Mouse (Mus musculus): Measurements from ENCODE around the gene Cog6. TPM values are rescaled to one million over a fixed set of nuclear protein-coding genes. Genes with fewer than 3 reads are reported as not detected.
"Not testable (repeated sequence)": the region's sequence is repeated elsewhere in the genome, so short reads cannot be mapped to it uniquely, and the experiment has no call there.

Gene Cog6
- polyA plus RNA-seq, 1 experiment = 0.89 TPM

GRCm38 (mm10) chr3:52999996-53000395 is 17.0 kb downstream of the Cog6 start:
- Histone ChIP-seq H3K4me1 (ENCODE audit: control insufficient read depth) (no peaks in the 10 kb centered on the region), H3K36me3 (ENCODE audit: control insufficient read depth) (peaks cover 47% of the 10 kb centered on the region)
- TF ChIP-seq GATA1 (IDR thresholded peaks at IDR 0.05; ENCODE audit: low read length) (no peak), TAL1 (IDR thresholded peaks at IDR 0.05; ENCODE audit: low read length) (no peak)

DNA sequence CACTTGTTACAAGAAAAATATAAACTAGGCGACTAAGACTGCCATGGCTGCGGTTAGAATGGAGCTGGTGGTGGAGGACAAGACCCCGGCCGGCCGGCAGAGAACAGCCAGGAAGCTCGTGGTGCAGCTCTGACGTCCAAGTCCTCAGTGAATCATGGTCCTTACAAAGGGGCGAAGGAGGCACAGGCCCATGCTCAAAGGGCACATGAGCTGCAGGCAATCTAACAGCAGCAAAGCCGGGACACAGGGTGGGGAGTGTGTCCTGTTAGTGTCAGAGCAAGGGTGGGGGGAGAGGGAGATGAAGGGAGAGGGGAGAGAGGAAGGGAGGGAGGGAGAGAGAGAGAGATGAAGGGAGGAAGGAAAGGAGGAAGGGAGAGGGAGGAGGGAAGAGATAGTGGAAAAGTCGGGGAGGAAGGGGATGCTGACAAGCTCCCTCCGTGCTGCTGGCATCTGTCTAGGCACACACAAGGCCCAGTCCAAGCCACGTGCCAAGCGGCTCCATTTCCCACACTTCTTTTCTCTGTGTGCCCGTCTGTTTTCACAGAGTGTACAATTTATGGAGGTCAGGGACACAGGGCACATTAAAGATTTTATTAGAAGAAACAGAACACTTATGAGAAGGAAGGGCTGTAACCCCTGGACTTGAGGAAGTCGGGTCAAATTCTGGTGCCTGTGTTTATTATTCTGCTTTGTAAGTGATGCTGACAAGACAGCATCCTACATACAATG is 17.9 kb downstream of the Cog6 start:
- peaks cover 42% of the 10 kb centered on the region for H3K36me3 ChIP-seq (ENCODE audit: control insufficient read depth)
- TF ChIP-seq TAL1 (IDR thresholded peaks at IDR 0.05; ENCODE audit: low read length) (no peak), GATA1 (IDR thresholded peaks at IDR 0.05; ENCODE audit: low read length) (no peak)
- H3K4me1 ChIP-seq (ENCODE audit: control insufficient read depth) = no peaks in the 10 kb centered on the region
- no peaks in the 10 kb centered on the region for H3K27me3 ChIP-seq (ENCODE audit: control insufficient read depth)
- no peaks in the 10 kb centered on the region for H3K9me3 ChIP-seq (ENCODE audit: control insufficient read depth, low read length)
- H3K4me3 ChIP-seq (replicated peaks) = no peak overlapping the region

More at GRCm38 (mm10) chr3:52999996-53000395, 17.0 kb downstream of the Cog6 start:
- no peaks in the 10 kb centered on the region for H3K27me3 ChIP-seq (ENCODE audit: control insufficient read depth)
- no peak overlapping the region for H3K4me3 ChIP-seq (replicated peaks)
- H3K9me3 ChIP-seq (ENCODE audit: control insufficient read depth, low read length) = no peaks in the 10 kb centered on the region

- TF ChIP-seq TAL1 (IDR thresholded peaks at IDR 0.05; ENCODE audit: low read length) (no peak), GATA1 (IDR thresholded peaks at IDR 0.05; ENCODE audit: low read length) (no peak)
- H3K27me3 ChIP-seq (ENCODE audit: control insufficient read depth) = no peaks in the 10 kb centered on the region
- H3K4me1 ChIP-seq (ENCODE audit: control insufficient read depth) = no peaks in the 10 kb centered on the region
- peaks cover 49% of the 10 kb centered on the region for H3K36me3 ChIP-seq (ENCODE audit: control insufficient read depth)
- no peaks in the 10 kb centered on the region for H3K9me3 ChIP-seq (ENCODE audit: control insufficient read depth, low read length)
- no peak overlapping the region for H3K4me3 ChIP-seq (replicated peaks)
Measured at GRCm38 (mm10) chr3:52997381-52997780, 19.7 kb downstream of the Cog6 start.

DNA sequence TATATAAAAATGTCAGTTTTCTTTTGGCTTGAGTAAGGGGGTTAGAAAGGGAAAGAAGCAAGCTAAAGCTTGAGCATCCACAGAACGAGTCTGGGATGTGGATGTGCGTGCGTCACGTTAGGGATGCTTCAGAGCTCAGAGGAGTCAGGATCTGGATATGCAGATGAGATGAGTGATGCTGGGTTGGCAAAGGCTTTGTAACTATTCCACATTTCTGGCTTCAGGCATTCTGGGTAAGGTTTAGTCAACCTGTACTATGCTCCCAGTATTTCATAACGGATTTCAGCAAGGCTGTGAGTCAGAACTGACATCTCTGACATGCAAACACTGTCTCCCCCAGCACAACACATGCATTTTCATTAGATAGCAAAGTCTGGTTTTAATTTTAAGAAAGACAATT is 20.4 kb downstream of the Cog6 start:
- Histone ChIP-seq H3K9me3 (ENCODE audit: control insufficient read depth, low read length) (no peaks in the 10 kb centered on the region), H3K4me1 (ENCODE audit: control insufficient read depth) (no peaks in the 10 kb centered on the region), H3K4me3 (replicated peaks) (no peak overlapping the region), H3K27me3 (ENCODE audit: control insufficient read depth) (no peaks in the 10 kb centered on the region), H3K36me3 (ENCODE audit: control insufficient read depth) (peaks cover 46% of the 10 kb centered on the region)
- TF ChIP-seq GATA1 (IDR thresholded peaks at IDR 0.05; ENCODE audit: low read length) = no peak
- TF ChIP-seq TAL1 (IDR thresholded peaks at IDR 0.05; ENCODE audit: low read length) = no peak

- Histone ChIP-seq H3K4me3 (replicated peaks) (no peak overlapping the region), H3K27me3 (ENCODE audit: control insufficient read depth) (no peaks in the 10 kb centered on the region), H3K36me3 (ENCODE audit: control insufficient read depth) (peaks cover 47% of the 10 kb centered on the region), H3K9me3 (ENCODE audit: control insufficient read depth, low read length) (no peaks in the 10 kb centered on the region), H3K4me1 (ENCODE audit: control insufficient read depth) (no peaks in the 10 kb centered on the region)
- TF ChIP-seq TAL1 (IDR thresholded peaks at IDR 0.05; ENCODE audit: low read length) = no peak
- TF ChIP-seq GATA1 (IDR thresholded peaks at IDR 0.05; ENCODE audit: low read length) = no peak
Measured at GRCm38 (mm10) chr3:52994666-52995065, 22.4 kb downstream of the Cog6 start.

DNA sequence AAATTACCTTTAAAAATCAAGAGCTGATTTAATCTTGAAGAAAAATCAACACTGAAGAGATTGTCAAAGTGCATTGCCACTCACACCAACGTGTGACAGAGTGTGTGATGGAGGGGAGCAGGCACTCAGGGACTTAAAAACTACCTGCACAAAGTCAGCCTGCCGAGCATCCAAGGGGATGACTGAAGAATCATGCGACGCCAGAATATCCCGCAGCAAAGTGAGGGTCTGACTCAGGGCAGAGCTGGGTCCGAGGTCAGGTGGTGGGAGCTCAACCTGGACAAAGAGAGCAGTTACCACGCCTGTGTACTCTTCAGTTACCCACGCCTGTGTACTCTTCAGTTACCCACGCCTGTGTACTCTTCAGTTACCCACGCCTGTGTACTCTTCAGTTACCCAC is 23.7 kb downstream of the Cog6 start:
- Histone ChIP-seq H3K36me3 (ENCODE audit: control insufficient read depth) (peaks cover 50% of the 10 kb centered on the region), H3K4me1 (ENCODE audit: control insufficient read depth) (no peaks in the 10 kb centered on the region)
- TF ChIP-seq TAL1 (IDR thresholded peaks at IDR 0.05; ENCODE audit: low read length) = no peak
- no peak for TF ChIP-seq GATA1 (IDR thresholded peaks at IDR 0.05; ENCODE audit: low read length)

DNA sequence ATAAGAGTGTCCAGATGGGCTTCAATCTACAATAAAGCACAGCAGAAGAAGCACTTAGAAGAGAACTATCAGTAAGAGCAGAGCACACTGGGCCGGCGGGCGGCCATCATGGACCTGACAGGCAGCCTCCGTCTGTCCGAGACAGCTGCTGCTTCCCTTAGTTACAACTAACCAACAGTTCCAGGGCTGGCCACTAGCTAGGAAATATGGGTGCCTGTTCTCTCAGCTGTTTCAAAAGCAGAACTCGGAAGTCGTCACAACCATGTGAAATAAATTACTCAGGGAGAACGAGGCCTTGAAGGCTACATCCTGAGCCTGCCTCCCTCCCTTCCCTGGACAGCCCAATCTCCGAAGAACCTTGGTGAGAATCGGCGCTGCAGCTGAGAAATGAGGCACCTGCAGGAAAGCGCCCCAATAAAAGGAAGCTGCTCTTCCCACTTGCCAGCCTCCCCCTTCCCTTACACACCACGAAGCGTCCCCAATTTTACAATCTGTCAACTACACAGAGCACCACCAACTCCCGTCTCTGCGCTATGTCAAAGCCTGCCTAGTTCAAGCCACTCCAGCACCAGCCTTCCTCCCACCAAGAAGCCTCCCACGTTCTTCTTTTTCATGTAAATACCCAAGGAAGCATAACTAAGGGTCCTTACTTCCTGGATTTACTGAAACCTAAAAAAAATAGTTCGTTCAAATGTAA is 26.8 kb downstream of the Cog6 start:
- Histone ChIP-seq H3K4me3 (replicated peaks) (no peak overlapping the region), H3K27me3 (ENCODE audit: control insufficient read depth) (no peaks in the 10 kb centered on the region), H3K36me3 (ENCODE audit: control insufficient read depth) (peaks cover 45% of the 10 kb centered on the region)

More for the DNA sequence above, 23.7 kb downstream of the Cog6 start:
- no peaks in the 10 kb centered on the region for H3K27me3 ChIP-seq (ENCODE audit: control insufficient read depth)
- no peak overlapping the region for H3K4me3 ChIP-seq (replicated peaks)
- no peaks in the 10 kb centered on the region for H3K9me3 ChIP-seq (ENCODE audit: control insufficient read depth, low read length)

GRCm38 (mm10) chr3:52985508-52985941 is 31.5 kb downstream of the Cog6 start:
- not testable (repeated sequence) for H3K4me1 ChIP-seq (ENCODE audit: control insufficient read depth); H3K9me3 ChIP-seq (ENCODE audit: control insufficient read depth, low read length); H3K4me3 ChIP-seq (replicated peaks); H3K27me3 ChIP-seq (ENCODE audit: control insufficient read depth)
- peaks cover 31% of the 10 kb centered on the region for H3K36me3 ChIP-seq (ENCODE audit: control insufficient read depth)

More for the DNA sequence above, 26.8 kb downstream of the Cog6 start:
- TF ChIP-seq TAL1 (IDR thresholded peaks at IDR 0.05; ENCODE audit: low read length) (no peak), GATA1 (IDR thresholded peaks at IDR 0.05; ENCODE audit: low read length) (no peak)
- no peaks in the 10 kb centered on the region for H3K9me3 ChIP-seq (ENCODE audit: control insufficient read depth, low read length)
- H3K4me1 ChIP-seq (ENCODE audit: control insufficient read depth) = peaks cover 4% of the 10 kb centered on the region

DNA sequence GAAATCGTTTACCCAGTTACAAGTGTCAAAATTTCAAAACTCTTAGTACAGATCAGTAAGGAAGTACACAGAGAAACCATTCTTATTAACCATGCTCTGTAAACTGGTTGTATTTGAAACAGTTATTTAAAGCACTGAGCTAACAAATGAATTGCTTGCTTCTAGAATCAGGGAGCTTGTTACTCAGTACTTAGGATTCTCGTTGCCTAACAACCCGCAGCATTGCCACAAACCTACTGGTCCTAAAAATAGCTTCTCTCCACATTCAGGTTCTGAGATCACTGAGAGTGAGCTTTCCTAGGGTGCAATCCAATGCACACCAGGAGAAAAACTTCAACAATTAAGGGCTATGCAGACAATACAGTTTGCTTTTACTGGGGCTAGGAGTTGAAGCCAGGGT is 33.3 kb downstream of the Cog6 start:
- no peaks in the 10 kb centered on the region for H3K27me3 ChIP-seq (ENCODE audit: control insufficient read depth)
- H3K9me3 ChIP-seq (ENCODE audit: control insufficient read depth, low read length) = no peaks in the 10 kb centered on the region
- peaks cover 5% of the 10 kb centered on the region for H3K4me1 ChIP-seq (ENCODE audit: control insufficient read depth)
- no peak overlapping the region for H3K4me3 ChIP-seq (replicated peaks)
- no peak for TF ChIP-seq TAL1 (IDR thresholded peaks at IDR 0.05; ENCODE audit: low read length)
- TF ChIP-seq GATA1 (IDR thresholded peaks at IDR 0.05; ENCODE audit: low read length) = no peak
- peaks cover 21% of the 10 kb centered on the region for H3K36me3 ChIP-seq (ENCODE audit: control insufficient read depth)

Measured in erythroblast, embryonic 14.5 days (primary cell).